Mouse (Mus musculus): ENCODE results near the gene Kcnab3. TPM values are rescaled to one million over a fixed set of nuclear protein-coding genes. Genes with fewer than 3 reads are reported as not detected.

Kcnab3 gene
- under 1 TPM; 0.20 to 0.84 TPM for total RNA-seq (2023)

DNA sequence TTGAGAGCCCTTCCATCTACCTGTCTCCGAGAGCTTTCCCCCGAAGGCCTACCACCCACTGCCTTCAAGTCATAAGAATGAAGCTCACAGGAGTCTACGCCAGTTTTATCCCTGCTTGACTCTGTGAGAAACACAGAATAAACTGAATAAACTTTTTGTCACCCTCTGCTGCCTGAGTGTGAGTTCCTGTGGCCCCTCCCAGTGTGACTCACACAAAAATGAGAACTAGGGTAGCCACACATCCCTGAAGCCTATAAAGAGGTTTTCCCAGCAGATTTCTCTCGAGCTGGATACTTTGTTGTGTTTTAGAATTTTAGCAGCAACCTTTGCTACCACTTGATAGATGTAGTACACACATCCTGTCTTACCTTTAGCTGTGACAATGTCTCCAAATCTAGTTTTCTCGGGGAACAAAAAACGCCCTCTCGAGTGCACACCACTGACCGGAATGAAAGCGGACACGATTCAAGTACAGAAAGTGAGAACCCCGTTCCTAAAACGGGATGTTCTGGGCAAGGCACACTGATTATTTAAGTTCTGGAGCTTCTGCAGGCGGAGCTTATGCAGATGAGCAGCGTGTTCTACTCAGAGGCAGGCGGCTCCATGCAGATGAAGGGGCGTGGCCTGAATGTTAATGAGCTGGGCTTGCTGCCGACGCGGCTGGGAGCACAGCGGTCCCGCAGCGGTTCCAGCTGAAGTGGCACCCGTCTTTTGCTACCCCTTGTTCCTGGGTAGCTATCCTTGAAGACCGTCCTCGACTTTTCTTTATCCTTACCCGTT is at the start of gene Kcnab3:
Gene Kcnab3, plus strand, starts transcription at position 631 of the 780 bp plus-strand sequence.

DNA sequence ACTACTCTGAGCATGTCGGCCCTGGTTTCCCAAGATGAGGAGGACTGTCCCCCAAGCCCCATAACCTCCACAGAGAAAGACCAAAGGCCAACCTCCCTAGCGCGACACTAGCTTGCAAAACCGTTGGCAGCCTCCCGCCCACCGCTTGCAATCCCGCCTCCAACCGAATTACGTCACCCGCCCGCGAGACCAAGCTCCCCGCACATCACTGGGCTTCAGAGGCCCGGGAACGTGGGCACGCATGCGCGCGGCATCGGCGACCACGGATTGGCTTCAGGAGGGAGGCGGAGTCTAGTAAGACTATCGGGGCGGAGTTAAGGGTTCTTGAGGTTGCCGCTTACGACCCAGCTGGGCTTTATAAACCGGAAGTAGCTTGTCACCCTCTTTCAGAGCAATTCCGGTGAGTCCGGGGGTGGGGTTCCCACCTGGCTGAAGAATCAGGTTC is 2.4 kb upstream of the Kcnab3 start, which contains the start of the genes Cntrob and Trappc1:
Gene Cntrob, minus strand, starts transcription at position 109 of the 445 bp plus-strand sequence.
Gene Trappc1, plus strand, starts transcription at position 314 of the 445 bp plus-strand sequence.

DNA sequence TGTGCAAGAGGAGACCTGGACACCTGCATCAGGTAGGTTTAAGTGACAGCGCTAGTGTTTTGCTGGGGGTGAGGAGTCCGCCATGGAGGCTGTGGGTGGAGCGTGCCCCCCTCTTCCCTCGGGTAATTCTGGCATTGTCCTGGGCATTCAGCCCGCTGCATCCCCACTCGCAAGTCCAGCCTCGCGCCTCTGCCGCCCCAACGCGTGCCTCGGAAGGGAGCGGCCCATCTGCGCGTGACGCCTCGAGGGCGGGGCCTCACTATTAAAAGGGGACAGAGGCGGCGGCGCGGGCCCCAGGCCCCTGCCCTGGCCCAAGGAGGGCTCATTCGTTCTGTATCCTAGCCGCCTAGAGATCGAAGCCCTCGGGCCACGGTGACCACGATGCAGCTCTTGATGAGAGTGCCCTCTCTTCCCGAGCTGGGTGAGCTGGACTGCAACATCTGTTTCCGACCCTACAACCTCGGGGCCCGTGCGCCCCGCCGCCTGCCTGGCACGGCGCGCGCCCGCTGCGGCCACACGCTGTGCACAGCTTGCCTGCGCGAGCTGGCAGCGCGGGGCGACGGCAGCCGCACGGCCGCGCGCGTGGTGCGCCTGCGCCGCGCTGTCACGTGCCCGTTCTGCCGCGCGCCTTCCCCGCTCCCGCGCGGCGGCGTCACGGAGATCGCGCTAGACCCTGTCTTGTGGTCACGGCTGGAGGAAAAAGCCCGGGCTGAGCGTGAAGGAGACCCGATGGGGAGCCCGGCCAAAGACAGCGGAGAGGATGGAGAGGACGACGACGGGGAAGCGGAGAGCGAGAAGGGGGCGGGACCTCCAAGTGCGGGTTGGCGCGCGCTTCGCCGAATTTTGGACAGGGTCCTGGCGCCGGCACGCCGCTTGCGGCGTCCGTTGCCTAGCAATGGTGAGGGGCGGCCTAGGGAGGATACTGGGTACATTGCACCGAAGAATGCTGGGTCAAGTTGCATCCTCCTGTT is 14.4 kb downstream of the Kcnab3 start, which contains the start of gene Rnf227:
Gene Rnf227, plus strand, starts transcription at position 301 of the 971 bp plus-strand sequence.

DNA sequence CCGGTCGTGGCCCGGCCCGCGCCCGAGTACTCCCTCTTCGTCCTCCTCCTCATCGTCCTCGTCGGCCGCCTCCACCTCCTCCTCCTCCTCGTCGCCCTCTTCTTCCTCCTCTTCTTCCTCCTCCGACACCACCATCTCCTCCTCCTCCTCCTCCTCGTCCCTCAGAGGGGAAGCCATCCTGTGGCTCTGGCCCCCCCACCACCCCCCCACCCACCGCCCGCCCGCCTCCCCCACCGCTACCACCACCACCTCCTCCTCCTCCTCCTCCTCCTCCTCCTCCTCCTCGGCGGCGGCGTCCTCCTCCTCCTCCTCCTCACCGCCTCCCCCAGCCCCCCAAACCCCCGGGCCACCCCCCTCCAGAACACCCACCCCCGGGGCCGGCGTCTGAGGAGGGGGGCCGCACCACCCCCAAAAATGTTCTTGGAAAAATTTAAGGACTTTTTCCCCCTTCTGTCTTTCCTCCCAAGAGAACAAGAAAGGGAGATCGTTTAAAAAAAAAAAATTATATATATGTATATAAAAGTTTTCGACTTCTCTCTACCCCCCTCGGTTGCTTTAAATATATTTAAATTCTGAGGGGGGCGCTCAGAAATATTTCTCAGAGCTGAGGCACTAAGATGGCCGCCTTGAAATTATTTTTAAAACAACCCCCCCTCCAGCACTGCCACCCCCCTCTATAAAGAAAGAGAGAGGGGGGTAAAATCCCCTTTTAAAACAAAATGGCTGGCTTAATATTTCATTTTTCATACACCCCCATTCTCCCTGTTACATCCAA is 43.3 kb downstream of the Kcnab3 start, which contains the start of gene Chd3:
Gene Chd3, minus strand, starts transcription at position 192 of the 775 bp plus-strand sequence.

Other genes with a start within 250 kb of the Kcnab3 start
- 100 to 1,000 TPM; 188 to 209 TPM for gene Vamp2, start 237.8 kb upstream of the Kcnab3 start, total RNA-seq (2023)
- gene Per1, start 231.0 kb upstream of the Kcnab3 start, total RNA-seq (2023): 100 to 1,000 TPM; 327 to 350 TPM
- not detected for gene Hes7, start 205.9 kb upstream of the Kcnab3 start, total RNA-seq (2023)
- not detected for gene 9130213A22Rik, start 203.7 kb upstream of the Kcnab3 start, total RNA-seq (2023)
- gene Aloxe3, start 200.4 kb upstream of the Kcnab3 start, total RNA-seq (2023): not detected
- gene Alox12b, start 169.3 kb upstream of the Kcnab3 start, total RNA-seq (2023): not detected
- under 1 TPM; 0.22 to 0.24 TPM for gene Alox8, start 128.4 kb upstream of the Kcnab3 start, total RNA-seq (2023)
- not detected for gene Gucy2e, start 89.2 kb upstream of the Kcnab3 start, total RNA-seq (2023)
- gene Cntrob, start 2.5 kb upstream of the Kcnab3 start, total RNA-seq (2023): 10 to 100 TPM; 12.2 TPM
- 10 to 100 TPM; 45.7 to 52.8 TPM for gene Trappc1, start 2.3 kb upstream of the Kcnab3 start, total RNA-seq (2023)
- gene Rnf227, start 14.2 kb downstream of the Kcnab3 start, total RNA-seq (2023): 1 to 10 TPM; 1.3 to 2.4 TPM
- gene Chd3, start 43.1 kb downstream of the Kcnab3 start, total RNA-seq (2023): 10 to 100 TPM; 13.7 to 17.7 TPM
- 10 to 100 TPM; 41.4 to 43.4 TPM for gene Naa38, start 69.2 kb downstream of the Kcnab3 start, total RNA-seq (2023)
- gene Cyb5d1, start 69.4 kb downstream of the Kcnab3 start, total RNA-seq (2023): 10 to 100 TPM; 21.9 to 23.2 TPM
- 1 to 10 TPM; 2.2 to 3.3 TPM for gene Tmem88, start 72.0 kb downstream of the Kcnab3 start, total RNA-seq (2023)
- gene Kdm6b, start 87.4 kb downstream of the Kcnab3 start, total RNA-seq (2023): 100 to 1,000 TPM; 177 to 192 TPM
- gene Dnah2, start 222.9 kb downstream of the Kcnab3 start, total RNA-seq (2023): 1 to 10 TPM; 2.6 to 6.5 TPM
- under 1 TPM in 1 of 2 experiments, not detected in 1; 0.24 TPM for gene Efnb3, start 233.9 kb downstream of the Kcnab3 start, total RNA-seq (2023)

All from neutrophil, adult 59 days (primary cell).